Mouse (Mus musculus) left cerebral cortex, postnatal 10 days (tissue): Measurements from ENCODE around the gene Lpcat1. TPM values are rescaled to one million over a fixed set of nuclear protein-coding genes. Genes with fewer than 3 reads are reported as not detected.

Experiments used
- DNase-seq, 2 experiments: peaks; one replicate each; pipeline ENCODE4 v3.0.0; 2021 to 2022; ENCODE audit warnings: low spot score in 2 of 2, mixed read lengths in 1 of 2; ENCODE audit errors: extremely low spot score in 1 of 2
- intact Hi-C: fragments of 180-260 bp; cut with DNase I; formaldehyde crosslinking; loops from one replicate; pipeline ENCODE4 v1.15.1; 2025
- total RNA-seq, 2 experiments: library from RNA; stranded (reverse); gene quantifications; 2 replicates each; pipeline ENCODE4 v1.2.3; 2021

The Lpcat1 gene
- total RNA-seq, 2 experiments from 2014 or later = 63.0 to 64.0 TPM

GRCm38 (mm10) chr13:73469257-73469967 lies 2.4 kb downstream of the Lpcat1 start:
- no peak for DNase-seq

GRCm38 (mm10) chr13:73472481-73472880 lies 5.5 kb downstream of the Lpcat1 start:
- DNase-seq = no peak
- intact Hi-C loops = no loop called here

More at GRCm38 (mm10) chr13:73469257-73469967, 2.4 kb downstream of the Lpcat1 start:
- intact Hi-C loops = no loop called here

- no peak for DNase-seq
- intact Hi-C loops = no loop called here
These were observed 6.7 kb downstream of the Lpcat1 start for GRCm38 (mm10) chr13:73473746-73474145.

GRCm38 (mm10) chr13:73474163-73474562 lies 7.2 kb downstream of the Lpcat1 start:
- intact Hi-C loops = no loop called here
- DNase-seq = no peak

- no peak for DNase-seq
- intact Hi-C loops = no loop called here
These were observed 8.3 kb downstream of the Lpcat1 start for GRCm38 (mm10) chr13:73475058-73475980.

- peak in 1 of 2 experiments; percentile 44 for DNase-seq
- intact Hi-C loops = no loop called here
These were observed 9.3 kb downstream of the Lpcat1 start for GRCm38 (mm10) chr13:73476259-73476658.

- no peak for DNase-seq
- intact Hi-C loops = no loop called here
These were observed 9.8 kb downstream of the Lpcat1 start for GRCm38 (mm10) chr13:73476796-73477195.

GRCm38 (mm10) chr13:73477841-73478240 lies 10.8 kb downstream of the Lpcat1 start:
- intact Hi-C loops = no loop called here

GRCm38 (mm10) chr13:73482476-73482875 lies 15.5 kb downstream of the Lpcat1 start:
- intact Hi-C loops = no loop called here
- no peak for DNase-seq

More at GRCm38 (mm10) chr13:73477841-73478240, 10.8 kb downstream of the Lpcat1 start:
- no peak for DNase-seq

GRCm38 (mm10) chr13:73483331-73483730 lies 16.3 kb downstream of the Lpcat1 start:
- DNase-seq = no peak
- intact Hi-C loops = no loop called here

- no peak for DNase-seq
- intact Hi-C loops = no loop called here
These were observed 17.2 kb downstream of the Lpcat1 start for GRCm38 (mm10) chr13:73484171-73484570.

- intact Hi-C loops = no loop called here
- no peak for DNase-seq
These were observed 21.1 kb downstream of the Lpcat1 start for GRCm38 (mm10) chr13:73488105-73488504.

- intact Hi-C loops = no loop called here
- no peak for DNase-seq
These were observed 21.7 kb downstream of the Lpcat1 start for GRCm38 (mm10) chr13:73488707-73489106.

GRCm38 (mm10) chr13:73489986-73490385 lies 23.0 kb downstream of the Lpcat1 start:
- intact Hi-C loops = no loop called here
- DNase-seq = no peak

GRCm38 (mm10) chr13:73490564-73491170 lies 23.7 kb downstream of the Lpcat1 start:
- intact Hi-C loops = no loop called here
- no peak for DNase-seq

GRCm38 (mm10) chr13:73493183-73493582 lies 26.2 kb downstream of the Lpcat1 start:
- intact Hi-C loops = no loop called here
- no peak for DNase-seq

GRCm38 (mm10) chr13:73494528-73494927 lies 27.5 kb downstream of the Lpcat1 start:
- no peak for DNase-seq
- intact Hi-C loops = no loop called here

GRCm38 (mm10) chr13:73496137-73496536 lies 29.1 kb downstream of the Lpcat1 start:
- intact Hi-C loops = no loop called here
- no peak for DNase-seq

GRCm38 (mm10) chr13:73499893-73500604 lies 33.1 kb downstream of the Lpcat1 start:
- no peak for DNase-seq
- intact Hi-C loops = no loop called here
